Mouse (Mus musculus) right cerebral cortex, adult 2 months (tissue): ENCODE data around the gene Rps9.

Experiments
- DNase-seq, 2 experiments: peaks; one replicate each; pipeline ENCODE4 v3.0.0; 2021 to 2022; ENCODE audit warnings: low spot score in 2 of 2

Gene Rps9

GRCm38 (mm10) chr7:3703879-3704441 lies at the start of gene Rps9:
Gene Rps9 (plus strand): TSS chr7:3703993.
- DNase-seq = peak; percentile 98 to 99

DNA sequence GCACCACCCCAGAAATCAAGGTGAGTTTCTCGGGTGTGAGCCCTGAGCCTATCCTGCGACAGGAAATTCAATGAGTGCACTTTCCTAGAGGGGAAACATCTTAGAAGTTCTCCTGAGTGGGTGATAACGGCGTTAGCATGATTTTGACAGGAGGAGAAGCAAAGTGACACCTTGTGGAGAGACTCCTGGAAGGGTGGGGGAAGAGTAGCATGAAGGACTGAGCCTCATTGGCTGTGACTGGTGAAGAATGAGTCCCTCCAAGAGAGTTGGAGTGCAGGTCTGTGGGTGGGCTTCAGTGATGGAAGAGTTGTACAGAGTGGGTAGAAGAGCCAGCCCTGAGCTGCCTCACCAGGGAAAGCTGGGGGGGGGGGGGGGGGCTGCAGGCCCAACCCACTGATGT lies 46.8 kb upstream of the Rps9 start:
- no peak for DNase-seq

DNA sequence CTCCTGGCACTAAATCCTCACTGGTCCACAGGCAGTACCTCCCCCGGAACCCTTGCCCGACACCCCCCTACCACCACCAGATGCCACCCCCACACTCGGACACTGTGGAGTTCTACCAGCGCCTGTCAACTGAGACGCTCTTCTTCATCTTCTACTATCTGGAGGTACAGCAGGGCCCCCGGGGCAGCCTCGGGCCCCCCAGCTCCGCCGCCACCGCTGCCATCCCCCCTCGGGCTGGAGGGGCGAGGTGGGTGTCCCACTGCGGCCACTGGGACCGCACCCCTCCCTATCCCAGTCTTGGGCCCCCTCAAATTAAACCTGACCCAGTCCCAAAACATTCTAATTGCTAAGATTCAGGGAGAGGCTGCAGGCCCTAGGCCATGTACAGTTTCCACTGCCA lies 45.2 kb upstream of the Rps9 start:
- no peak for DNase-seq

DNA sequence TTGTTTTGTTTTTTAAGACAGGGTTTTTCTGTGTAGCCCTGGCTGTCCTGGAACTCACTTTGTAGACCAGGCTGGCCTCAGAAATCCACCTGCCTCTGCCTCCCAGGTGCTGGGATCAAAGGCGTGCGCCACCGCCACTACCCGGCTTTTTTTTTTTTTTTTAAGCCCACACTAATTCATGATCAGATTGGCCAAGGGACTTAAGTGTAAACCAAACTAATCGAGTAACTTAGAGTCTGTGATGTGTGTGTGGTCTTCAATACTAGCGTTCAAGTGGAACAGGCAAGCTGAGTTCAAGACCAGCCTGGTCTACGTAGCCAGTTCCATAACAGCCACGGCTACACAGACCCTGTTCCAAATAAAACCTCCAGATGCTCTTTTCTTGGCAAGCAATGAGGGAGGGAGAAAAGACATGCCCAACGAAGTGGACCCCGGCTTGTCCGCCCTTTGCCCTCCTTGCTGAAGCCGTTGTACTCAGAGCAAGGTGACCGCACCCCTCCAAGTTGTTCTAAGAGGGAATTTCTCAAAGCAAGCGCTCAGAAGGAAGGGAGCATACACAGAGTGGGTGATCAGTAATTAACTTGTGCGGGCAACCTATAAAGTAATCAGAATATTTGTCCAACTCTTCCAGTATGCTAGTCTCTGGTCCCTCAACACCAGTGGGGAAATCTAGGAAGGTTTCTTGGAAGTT lies 39.1 kb upstream of the Rps9 start:
- no peak for DNase-seq

DNA sequence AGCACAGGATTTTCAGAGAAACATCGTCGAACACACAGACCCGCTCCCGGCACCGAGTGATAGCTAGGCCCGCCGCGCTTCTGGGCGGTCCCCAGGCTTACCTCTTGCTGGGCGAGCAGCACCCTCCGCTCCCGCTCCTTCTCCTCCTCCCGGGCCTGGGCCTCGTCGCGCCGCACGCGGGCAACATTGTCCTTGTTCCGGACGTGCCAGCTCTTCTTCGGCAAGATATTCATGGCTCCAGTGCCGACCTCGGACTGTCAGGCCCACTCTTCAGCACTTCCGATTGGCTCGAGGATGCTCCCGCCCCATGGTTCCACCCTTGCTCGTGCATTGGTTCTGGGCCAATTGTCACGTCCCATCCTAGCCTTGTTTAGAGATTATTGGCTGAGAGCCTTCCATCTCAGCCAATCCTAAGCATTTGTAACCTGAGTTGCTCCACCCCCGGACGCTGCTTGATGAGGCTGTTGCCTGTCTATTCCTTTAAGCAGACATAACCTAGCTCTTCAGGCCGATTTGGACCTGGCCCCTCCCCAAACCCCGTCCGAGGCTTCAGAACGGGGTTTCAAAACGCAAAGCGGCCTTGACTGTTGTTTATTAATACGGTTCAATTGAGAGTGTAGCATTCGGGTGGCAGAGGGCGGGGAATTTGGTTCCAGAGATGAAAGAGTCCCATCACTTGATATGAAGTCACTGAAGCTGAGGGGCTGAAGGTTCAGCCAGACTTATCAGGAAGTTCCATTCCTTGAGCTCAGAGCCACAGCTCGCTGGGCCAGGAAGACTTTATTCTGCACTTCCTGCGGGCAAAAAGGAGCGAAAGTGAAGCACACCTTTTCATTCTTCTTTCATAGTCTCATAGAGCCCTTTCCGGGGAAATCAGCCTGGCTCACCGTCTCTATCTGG lies 38.3 kb upstream of the Rps9 start, which contains the start of gene Leng1:
Gene Leng1 (minus strand): TSS at position 626 of the 900 bp plus-strand sequence.
- peak; percentile 96 to 98 for DNase-seq

GRCm38 (mm10) chr7:3666921-3667391 lies 36.8 kb upstream of the Rps9 start:
- DNase-seq = no peak

GRCm38 (mm10) chr7:3674507-3675227 lies 29.1 kb upstream of the Rps9 start:
- DNase-seq = peak; percentile 88

DNA sequence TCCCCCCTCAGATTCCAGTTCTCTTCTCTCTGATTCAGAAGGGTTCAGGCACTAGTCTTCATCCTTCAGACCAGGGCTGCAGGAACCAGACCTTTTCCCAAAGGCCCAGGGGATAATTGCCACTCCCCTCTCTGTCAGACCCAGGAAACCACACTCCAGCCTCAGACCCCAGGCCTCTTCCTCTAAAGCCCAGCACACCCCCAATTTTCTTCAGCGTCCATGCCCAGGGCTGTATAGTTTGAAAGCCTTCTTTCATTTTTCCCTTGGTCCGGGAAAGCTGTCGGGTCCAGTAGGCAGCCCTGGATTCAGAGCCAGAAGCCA lies 28.6 kb upstream of the Rps9 start:
- no peak for DNase-seq

GRCm38 (mm10) chr7:3676371-3676770 lies 27.4 kb upstream of the Rps9 start:
- DNase-seq = no peak

DNA sequence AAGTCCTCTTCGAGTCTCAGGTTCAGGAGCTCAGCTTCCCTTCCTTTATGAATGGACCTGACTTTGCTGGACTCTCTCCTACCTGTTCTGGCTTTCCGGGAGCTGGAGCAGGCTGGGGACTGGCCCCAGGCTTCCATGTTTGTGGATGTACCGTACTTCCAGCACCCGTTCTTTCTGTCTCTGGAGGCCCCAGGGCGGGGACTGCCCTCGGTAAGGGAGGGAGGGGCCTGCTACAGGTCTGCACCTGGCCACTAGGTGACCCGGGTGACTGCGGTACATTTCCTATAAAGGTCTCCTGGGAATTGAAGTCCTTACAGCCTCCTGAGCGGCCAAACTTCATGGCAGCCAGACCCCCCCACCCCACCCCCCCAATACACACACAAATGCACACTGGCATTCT lies 26.5 kb upstream of the Rps9 start, which contains the start of gene Tmc4:
Gene Tmc4 (minus strand): TSS at position 212 of the 400 bp plus-strand sequence.
- DNase-seq = no peak

GRCm38 (mm10) chr7:3683908-3684550 lies 19.8 kb upstream of the Rps9 start:
- DNase-seq = peak in 1 of 2 experiments; percentile 29

DNA sequence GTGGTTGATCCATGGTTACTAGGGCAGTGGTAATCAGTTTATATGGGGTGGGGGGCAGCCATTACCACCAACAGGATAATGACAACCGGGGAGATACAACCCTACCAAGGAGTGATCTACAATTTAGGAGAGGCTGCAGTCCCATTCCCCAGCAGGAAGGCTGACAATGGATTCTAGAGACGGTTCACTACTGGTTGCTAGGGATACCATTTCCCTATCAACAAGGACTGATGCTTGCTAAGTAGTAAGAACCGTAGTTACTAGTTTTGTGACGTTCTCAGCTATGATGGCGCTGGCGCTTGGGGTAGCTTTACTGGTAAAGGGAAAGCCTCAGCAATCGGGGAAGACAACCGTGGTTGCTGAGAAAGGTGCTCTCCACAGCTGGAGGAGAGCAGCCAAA lies 19.1 kb upstream of the Rps9 start:
- no peak for DNase-seq

DNA sequence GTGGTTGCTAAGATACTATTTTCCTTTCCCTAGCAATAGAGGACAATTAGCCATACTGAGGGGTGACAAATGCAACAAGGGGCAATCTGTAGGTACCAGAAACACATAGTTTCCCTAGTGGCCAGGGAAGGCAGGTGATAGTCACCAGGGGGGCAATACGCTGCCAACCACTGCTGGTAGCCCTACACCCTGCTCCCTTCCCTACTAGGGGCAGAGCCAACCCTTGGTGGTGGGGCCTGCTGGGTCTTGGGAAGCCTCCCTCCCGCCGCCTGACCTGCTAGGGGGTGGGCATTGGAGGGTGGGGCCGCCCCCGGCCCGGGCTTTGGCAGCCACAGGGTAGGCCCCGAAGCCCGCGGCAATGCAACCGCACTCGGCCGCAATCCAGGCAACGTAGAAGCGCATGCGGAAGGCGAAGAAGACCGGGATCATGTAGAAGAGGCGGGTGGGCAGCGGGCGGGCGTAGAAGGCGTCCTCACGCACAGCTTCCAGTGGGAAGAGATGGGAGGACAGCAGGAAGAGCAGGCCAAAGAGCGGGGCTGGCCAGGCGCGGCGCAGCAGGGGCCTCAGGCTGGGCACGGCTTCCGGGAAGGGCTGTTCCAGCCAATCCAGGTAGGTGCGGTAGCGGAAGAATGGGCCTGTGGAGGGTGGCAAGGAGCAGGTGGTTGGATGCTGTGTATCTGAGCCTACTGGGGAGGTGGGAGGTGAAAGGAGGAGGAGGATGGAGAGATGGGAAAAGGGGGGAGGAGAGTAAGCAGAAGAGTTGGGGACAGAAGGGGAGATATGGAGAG lies 18.2 kb upstream of the Rps9 start:
- no peak for DNase-seq

- peak in 1 of 2 experiments; percentile 16 for DNase-seq
Observed at GRCm38 (mm10) chr7:3691919-3692318, 11.9 kb upstream of the Rps9 start.

DNA sequence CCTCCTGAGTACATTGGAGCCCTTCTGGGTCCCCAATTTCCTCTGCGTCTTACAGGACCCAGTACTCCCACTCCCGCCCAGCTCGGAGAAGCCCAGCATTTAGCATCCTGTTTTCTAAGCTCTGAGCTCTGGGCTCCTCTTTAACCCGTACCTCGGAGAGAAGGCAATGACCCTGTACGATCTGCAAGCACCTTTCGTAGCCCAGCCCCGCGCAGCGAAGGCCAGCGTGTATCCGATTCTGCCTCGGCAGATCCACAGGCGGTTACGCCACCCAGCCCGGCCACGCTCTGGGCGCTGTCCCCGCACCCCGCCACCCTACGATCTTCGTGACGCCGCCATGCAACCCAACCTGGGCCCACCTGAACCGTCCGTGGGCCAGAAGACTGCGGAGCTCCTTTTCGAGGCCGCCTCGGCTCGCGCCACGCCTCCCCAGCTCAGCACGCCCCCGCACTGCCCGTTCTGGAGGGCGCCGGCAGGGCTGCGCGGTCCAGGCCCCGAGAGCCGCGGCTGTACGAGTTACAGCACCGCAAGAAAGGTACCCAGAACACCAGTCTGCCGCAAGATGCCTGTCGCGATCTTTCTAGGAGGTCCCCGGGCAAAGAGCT lies 11.3 kb upstream of the Rps9 start, which contains the start of gene Tsen34:
Gene Tsen34 (plus strand): TSS at position 482 of the 605 bp plus-strand sequence.
- no peak for DNase-seq

GRCm38 (mm10) chr7:3692987-3693808 lies 10.6 kb upstream of the Rps9 start, which contains the start of gene Mboat7:
Gene Mboat7 (minus strand): TSS chr7:3693523.
- peak; percentile 98 for DNase-seq

- DNase-seq = no peak
Observed at GRCm38 (mm10) chr7:3693809-3694075, 10.1 kb upstream of the Rps9 start.

DNA sequence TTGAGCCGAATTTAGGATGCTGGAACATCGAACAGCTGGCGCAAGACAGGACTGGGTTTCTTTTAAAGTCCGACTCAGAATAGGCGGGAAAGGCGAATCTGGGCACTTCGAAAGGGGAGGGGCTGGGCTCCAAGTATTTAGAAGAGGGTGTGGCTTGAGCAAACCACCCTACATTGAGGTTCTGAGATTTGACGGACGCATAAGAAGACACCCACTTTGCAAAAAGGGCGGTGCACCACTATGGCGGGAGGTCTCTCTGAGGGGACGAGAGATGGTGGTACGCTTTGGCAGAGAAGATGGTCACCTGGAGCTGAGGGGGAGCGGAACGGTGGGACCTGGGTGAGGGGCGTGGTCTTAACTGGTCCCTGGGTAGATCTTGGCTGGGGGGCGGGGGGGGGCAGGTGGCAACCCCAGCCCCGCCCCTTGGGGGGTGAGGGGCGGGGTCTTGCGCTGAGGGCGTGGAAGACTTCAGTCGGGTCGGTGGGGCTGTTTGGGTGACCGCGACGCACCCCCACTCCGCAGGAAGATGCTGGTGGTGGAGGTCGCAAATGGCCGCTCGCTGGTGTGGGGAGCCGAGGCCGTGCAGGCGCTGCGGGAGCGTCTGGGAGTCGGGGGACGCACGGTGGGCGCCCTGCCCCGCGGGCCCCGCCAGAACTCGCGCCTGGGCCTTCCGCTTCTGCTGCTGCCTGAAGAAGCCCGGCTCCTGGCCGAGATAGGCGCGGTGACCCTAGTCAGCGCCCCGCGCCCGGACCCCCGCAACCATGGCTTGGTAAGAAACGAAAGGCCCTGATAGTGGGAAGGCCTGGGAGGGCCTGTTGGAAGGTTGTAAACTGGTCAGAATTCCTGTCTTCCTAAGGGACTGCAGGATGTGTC lies 9.5 kb upstream of the Rps9 start:
- peak; percentile 30 to 45 for DNase-seq
